Mouse (Mus musculus) MEL (cell line): ENCODE measurements at regions not wholly inside any gene's neighbourhood (a gene's known extent, or its start where the extent isn't known, plus 50 kb on each side); places are given as distances from the start of the nearest gene placed in this dataset.

Source experiments
- DNase-seq: peaks from one replicate; pipeline ENCODE4 v3.0.0; 2011; ENCODE audit warnings: low read depth, low spot score
- H3K27ac ChIP-seq: 2 replicates; pipeline ENCODE4 v1.5.1; 2012; ENCODE audit warnings: low read depth, mild to moderate bottlenecking, control low read depth, low read length, moderate library complexity; ENCODE audit not compliant: control insufficient read depth
- H3K27me3 ChIP-seq, 2 experiments: fragments of 150-350 bp in 1 of 2; sonication (generic) in 1 of 2; 2 replicates each; pipeline ENCODE4 v1.6.1; 2012; ENCODE audit warnings: low read length in 2 of 2, mild to moderate bottlenecking in 2 of 2, improper control_type of control experiment in 1 of 2, moderate library complexity in 1 of 2; ENCODE audit not compliant: insufficient read depth in 2 of 2, control insufficient read depth in 1 of 2
- H3K36me3 ChIP-seq, 2 experiments: 2 replicates each; pipeline ENCODE4 v1.6.1; 2012 to 2014; ENCODE audit warnings: low read length in 2 of 2, improper control_type of control experiment in 1 of 2, inconsistent platforms in 1 of 2, mild to moderate bottlenecking in 1 of 2; ENCODE audit not compliant: insufficient read depth in 2 of 2, control insufficient read depth in 1 of 2
- H3K4me1 ChIP-seq, 2 experiments: fragments of 150-350 bp in 1 of 2; sonication (generic) in 1 of 2; 2 replicates each; pipeline ENCODE4 v1.6.1; 2012; ENCODE audit warnings: low read length in 2 of 2, improper control_type of control experiment in 1 of 2, mild to moderate bottlenecking in 1 of 2; ENCODE audit not compliant: insufficient read depth in 2 of 2, control insufficient read depth in 1 of 2
- H3K4me3 ChIP-seq, 2 experiments: fragments of 150-350 bp in 1 of 2; sonication (generic) in 1 of 2; 2 replicates each; pipeline ENCODE4 v1.5.1; 2012; ENCODE audit warnings: low read depth in 2 of 2, low read length in 2 of 2, mild to moderate bottlenecking in 2 of 2, moderate library complexity in 2 of 2, control low read depth in 1 of 2, improper control_type of control experiment in 1 of 2; ENCODE audit not compliant: control insufficient read depth in 1 of 2, insufficient read depth in 1 of 2
- H3K79me2 ChIP-seq: 2 replicates; pipeline ENCODE4 v1.6.1; 2012; ENCODE audit warnings: mild to moderate bottlenecking, low read length, moderate library complexity; ENCODE audit not compliant: control insufficient read depth, poor library complexity, insufficient read depth
- H3K9ac ChIP-seq: 2 replicates; pipeline ENCODE4 v1.6.1; 2012; ENCODE audit warnings: low read depth, mild to moderate bottlenecking, control low read depth, low read length, moderate library complexity; ENCODE audit not compliant: control insufficient read depth, poor library complexity, severe bottlenecking
- H3K9me3 ChIP-seq: fragments of 150-350 bp; sonication (generic); replicated peaks from 2 replicates; pipeline ENCODE4 v1.6.1; 2012; ENCODE audit warnings: mild to moderate bottlenecking, low read length, improper control_type of control experiment, moderate library complexity; ENCODE audit not compliant: insufficient read depth
- CHD1 ChIP-seq: IDR thresholded peaks from 2 replicates; pipeline ENCODE4 v1.6.1; 2012; ENCODE audit warnings: low read depth, mild to moderate bottlenecking, inconsistent platforms, low read length, improper control_type of control experiment
- CHD2 ChIP-seq: IDR thresholded peaks from 2 replicates; pipeline ENCODE4 v1.6.1; 2011; ENCODE audit warnings: low read length, improper control_type of control experiment
- CTCF ChIP-seq, 3 experiments: IDR thresholded peaks in 2 of 3; conservative IDR thresholded peaks in 1 of 3; 2 replicates each; pipeline ENCODE4 v1.5.1; 2011 to 2012; ENCODE audit warnings: low read length in 3 of 3, low read depth in 2 of 3, mild to moderate bottlenecking in 2 of 3, improper control_type of control experiment in 1 of 3, inconsistent platforms in 1 of 3, mixed read lengths in 1 of 3, moderate library complexity in 1 of 3; ENCODE audit not compliant: control insufficient read depth in 1 of 3, insufficient read depth in 1 of 3, poor library complexity in 1 of 3, severe bottlenecking in 1 of 3
- E2F4 ChIP-seq: IDR thresholded peaks from 2 replicates; pipeline ENCODE4 v1.6.1; 2011; ENCODE audit warnings: low read depth, low read length, improper control_type of control experiment, borderline replicate concordance
- GABPA ChIP-seq: IDR thresholded peaks from 2 replicates; pipeline ENCODE4 v1.6.1; 2012; ENCODE audit warnings: low read depth, mild to moderate bottlenecking, inconsistent platforms, low read length, improper control_type of control experiment, moderate library complexity
- GATA1 ChIP-seq: IDR thresholded peaks from 2 replicates; pipeline ENCODE4 v1.6.1; 2011; ENCODE audit warnings: low read depth, low read length, improper control_type of control experiment
- HCFC1 ChIP-seq: IDR thresholded peaks from 2 replicates; pipeline ENCODE4 v1.6.1; 2012; ENCODE audit warnings: low read depth, mild to moderate bottlenecking, inconsistent platforms, low read length, improper control_type of control experiment, moderate library complexity
- MAZ ChIP-seq: IDR thresholded peaks from 2 replicates; pipeline ENCODE4 v1.6.1; 2012; ENCODE audit warnings: low read depth, mild to moderate bottlenecking, inconsistent platforms, low read length, improper control_type of control experiment
- MXI1 ChIP-seq: IDR thresholded peaks from 2 replicates; pipeline ENCODE4 v1.6.1; 2011; ENCODE audit warnings: mild to moderate bottlenecking, low read depth, low read length, improper control_type of control experiment
- NELFE ChIP-seq: IDR thresholded peaks from 2 replicates; pipeline ENCODE4 v1.6.1; 2011; ENCODE audit warnings: low read depth, low read length, improper control_type of control experiment
- NRF1 ChIP-seq: IDR thresholded peaks from 2 replicates; pipeline ENCODE4 v1.6.1; 2014; ENCODE audit warnings: low read depth, mild to moderate bottlenecking, inconsistent platforms, low read length, improper control_type of control experiment, moderate library complexity; ENCODE audit not compliant: poor library complexity, insufficient read depth, severe bottlenecking
- POLR2AphosphoS2 ChIP-seq: IDR thresholded peaks from 2 replicates; pipeline ENCODE4 v1.6.1; 2011; ENCODE audit warnings: low read length, improper control_type of control experiment
- POLR2AphosphoS5 ChIP-seq: IDR thresholded peaks from 2 replicates; pipeline ENCODE4 v1.6.1; 2012; ENCODE audit warnings: low read depth, borderline replicate concordance, mild to moderate bottlenecking, inconsistent platforms, low read length, moderate library complexity, mixed read lengths
- RAD21 ChIP-seq: IDR thresholded peaks from 2 replicates; pipeline ENCODE4 v1.6.1; 2011; ENCODE audit warnings: mild to moderate bottlenecking, low read depth, low read length, improper control_type of control experiment
- SMC3 ChIP-seq: IDR thresholded peaks from 2 replicates; pipeline ENCODE4 v1.6.1; 2011; ENCODE audit warnings: low read depth, low read length, improper control_type of control experiment
- TBP ChIP-seq: IDR thresholded peaks from 2 replicates; pipeline ENCODE4 v1.8.0; 2011; ENCODE audit warnings: low read depth, low read length, improper control_type of control experiment
- UBTF ChIP-seq: IDR thresholded peaks from 2 replicates; pipeline ENCODE4 v1.6.1; 2012; ENCODE audit warnings: low read depth, mild to moderate bottlenecking, inconsistent platforms, low read length, improper control_type of control experiment, moderate library complexity, borderline replicate concordance; ENCODE audit not compliant: insufficient read depth
- ZC3H11A ChIP-seq: IDR thresholded peaks from 2 replicates; pipeline ENCODE4 v1.6.1; 2012; ENCODE audit warnings: low read depth, mild to moderate bottlenecking, inconsistent platforms, low read length, improper control_type of control experiment
- ZKSCAN1 ChIP-seq: IDR thresholded peaks from 2 replicates; pipeline ENCODE4 v1.6.1; 2012; ENCODE audit warnings: low read depth, mild to moderate bottlenecking, inconsistent platforms, low read length, improper control_type of control experiment, moderate library complexity
- ZNF384 ChIP-seq: IDR thresholded peaks from 2 replicates; pipeline ENCODE4 v1.6.1; 2012; ENCODE audit warnings: low read depth, mild to moderate bottlenecking, inconsistent platforms, low read length, improper control_type of control experiment

DNA sequence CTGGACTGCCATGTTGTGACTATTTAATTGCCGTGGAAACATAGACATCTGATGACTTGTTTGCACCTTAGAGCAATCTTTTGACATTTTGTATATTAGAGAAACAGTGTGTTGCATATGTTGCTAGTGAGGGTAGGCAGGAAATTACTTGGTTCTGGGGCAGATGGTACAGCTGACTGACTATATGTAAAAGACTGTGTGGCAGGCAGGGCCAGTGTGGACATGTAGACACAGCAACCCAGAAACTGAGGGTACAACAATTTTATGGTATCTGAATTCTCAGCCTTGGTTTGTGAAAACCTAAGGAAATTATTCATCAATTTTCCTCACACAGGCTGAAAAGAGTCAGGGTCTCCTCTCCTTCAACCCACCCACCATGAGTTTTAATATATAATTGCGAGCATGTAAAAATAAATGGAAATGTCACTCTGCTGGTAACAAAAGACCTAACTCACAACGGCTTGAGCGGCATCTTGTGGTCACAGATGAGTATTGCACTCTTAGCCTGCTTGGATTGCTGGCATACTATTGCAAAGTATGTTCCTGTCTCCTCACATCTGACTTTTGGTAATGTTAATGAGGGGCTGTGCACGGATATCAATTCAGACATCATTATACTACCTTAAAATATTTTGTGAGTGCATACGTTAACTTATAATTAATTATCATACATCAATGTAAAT lies 329.8 kb downstream of the Psat1 start:
- no peaks in the 10 kb centered on the region for H3K36me3 ChIP-seq
- H3K9ac ChIP-seq, result no peak overlapping the region
- H3K27me3 ChIP-seq, result no peaks in the 10 kb centered on the region
- no peaks in the 10 kb centered on the region for H3K4me1 ChIP-seq
- DNase-seq, result peak; percentile 64
- no peak overlapping the region for H3K27ac ChIP-seq
- TF ChIP-seq POLR2AphosphoS5 (no peak), RAD21 (peak; percentile 77), SMC3 (peak; percentile 81), GATA1 (no peak), CTCF (IDR thresholded peaks at IDR 0.05 in 2 of 3, conservative IDR thresholded peaks at IDR 0.05 in 1 of 3; ENCODE audit: control insufficient read depth in 1 of 3, insufficient read depth in 1 of 3, low read depth in 2 of 3, low read length in 3 of 3, poor library complexity in 1 of 3, severe bottlenecking in 1 of 3) (peak; percentile 69 to 88 (median 78)), UBTF (no peak), NELFE (no peak), ZC3H11A (peak; percentile 49; the same call in 1 of the 2 replicates)
- H3K4me3 ChIP-seq, result no peak overlapping the region
- H3K79me2 ChIP-seq, result no peaks in the 10 kb centered on the region
- H3K9me3 ChIP-seq, result no peaks in the 10 kb centered on the region

DNA sequence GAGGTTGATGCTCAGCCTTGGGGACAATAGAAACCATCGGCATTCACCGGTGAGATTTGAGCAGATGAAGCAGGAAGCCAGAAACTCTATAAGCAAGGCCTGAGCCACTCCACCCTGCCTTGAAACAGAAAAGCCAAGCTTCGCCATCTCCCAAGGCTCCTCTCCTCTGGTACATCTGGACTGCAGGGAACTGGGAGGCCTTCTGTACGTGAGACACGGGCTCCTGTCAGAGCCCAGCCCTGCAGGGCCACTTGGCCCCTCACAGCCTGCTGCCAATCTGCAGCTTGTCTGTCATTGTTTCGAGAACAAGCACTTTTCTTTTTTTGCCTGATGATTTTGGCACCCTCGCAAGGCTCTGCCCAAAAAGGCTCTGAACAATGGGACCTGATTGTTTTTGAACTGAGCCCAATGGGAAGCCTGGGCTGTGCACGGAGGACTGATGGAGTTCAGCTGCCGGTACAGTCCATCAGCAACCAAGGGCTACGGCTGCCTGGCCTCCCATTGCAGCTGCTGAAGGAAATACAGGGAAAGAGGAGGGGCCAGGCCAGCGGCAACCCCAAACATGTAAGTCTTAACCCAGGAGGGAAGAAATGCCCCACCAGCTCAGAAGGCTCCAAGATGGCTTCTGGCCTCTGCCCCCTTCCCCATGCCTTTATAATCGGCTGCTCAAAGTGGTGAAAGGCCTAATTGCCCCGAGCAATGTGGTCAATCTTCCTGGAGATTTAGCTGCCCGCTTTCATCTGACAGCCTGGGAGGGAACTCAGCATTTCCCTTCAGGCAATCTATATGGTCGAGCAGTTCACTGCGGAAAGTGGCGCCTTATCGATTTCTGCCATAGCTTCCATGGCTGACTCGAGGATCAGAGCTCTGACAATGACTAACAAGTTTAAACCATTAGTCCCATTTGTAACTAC lies 332.2 kb downstream of the Psat1 start:
- Histone ChIP-seq H3K27ac (no peak overlapping the region), H3K79me2 (no peaks in the 10 kb centered on the region), H3K9me3 (no peaks in the 10 kb centered on the region), H3K27me3 (0 out of 4 replicates have a peak, but pooled peaks cover 0 to 1% of the 10 kb centered on the region in 2 experiments), H3K4me3 (no peak overlapping the region), H3K36me3 (no peaks in the 10 kb centered on the region), H3K9ac (no peak overlapping the region), H3K4me1 (no peaks in the 10 kb centered on the region)
- no peak for TF ChIP-seq NRF1
- no peak for TF ChIP-seq POLR2AphosphoS2
- TF ChIP-seq ZKSCAN1, result no peak
- no peak for TF ChIP-seq SMC3
- no peak for TF ChIP-seq E2F4
- no peak for TF ChIP-seq CHD2
- TF ChIP-seq UBTF, result no peak
- TF ChIP-seq TBP, result no peak
- TF ChIP-seq ZNF384, result no peak
- no peak for TF ChIP-seq MXI1
- TF ChIP-seq HCFC1, result no peak
- no peak for TF ChIP-seq GABPA
- no peak for TF ChIP-seq RAD21
- no peak for TF ChIP-seq MAZ
- no peak for TF ChIP-seq ZC3H11A
- no peak for TF ChIP-seq CHD1
- DNase-seq, result no peak
